Mouse (Mus musculus): Measurements from ENCODE around the gene Atg4b.
"Not testable (repeated sequence)": the region's sequence is repeated elsewhere in the genome, so short reads cannot be mapped to it uniquely, and the experiment has no call there.

Atg4b gene

GRCm38 (mm10) chr1:93817823-93818532 lies 66.7 kb downstream of the Atg4b start:
- DNase-seq (ENCODE audit: low read depth, low spot score), result no peak

DNA sequence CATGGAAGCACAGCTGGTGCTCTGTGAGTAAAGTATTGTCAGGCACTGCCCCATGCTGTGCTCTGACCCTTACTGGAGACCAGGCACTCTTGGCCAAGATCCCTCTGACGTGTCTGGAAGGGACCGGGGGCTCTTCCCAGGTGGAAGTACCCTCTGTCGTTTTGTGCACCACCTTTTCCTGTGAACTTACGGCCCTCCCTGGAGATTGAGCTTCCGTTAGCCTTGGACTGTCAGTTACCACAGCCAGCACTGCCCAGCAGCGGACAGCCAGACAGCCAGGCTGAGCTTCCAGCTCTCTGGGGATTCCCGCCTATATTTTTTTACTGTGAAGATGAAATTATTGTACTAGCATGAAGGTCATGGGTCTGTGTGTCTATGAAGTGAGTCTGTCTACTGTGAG lies 67.4 kb downstream of the Atg4b start:
- DNase-seq (ENCODE audit: low read depth, low spot score), result no peak

- DNase-seq (ENCODE audit: low read depth, low spot score), result no peak
Observed at GRCm38 (mm10) chr1:93823796-93824495, 72.6 kb downstream of the Atg4b start.

DNA sequence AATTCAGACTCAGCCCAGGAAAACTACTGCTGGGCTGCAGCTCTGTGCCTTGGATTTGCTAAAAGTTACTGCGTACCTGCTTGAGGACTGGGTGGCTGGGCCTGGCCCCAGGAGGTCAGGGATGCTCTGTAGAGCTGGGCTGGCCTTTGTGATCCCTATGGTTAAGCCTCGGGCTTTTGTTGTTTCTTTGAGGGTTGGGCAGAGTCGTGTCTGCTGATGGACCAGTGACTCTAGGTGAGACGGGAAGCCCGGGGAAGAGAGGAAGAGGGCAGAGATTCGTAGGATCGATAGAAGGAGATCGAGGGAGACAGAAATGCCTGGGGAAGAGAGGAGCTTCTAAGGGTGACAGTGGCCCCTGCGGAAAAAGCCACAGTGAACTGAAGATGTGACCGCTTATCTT lies 73.3 kb downstream of the Atg4b start, which contains the start of gene D2hgdh:
TSS of gene D2hgdh (plus strand) at position 301 of the 400 bp plus-strand sequence.
- DNase-seq (ENCODE audit: low read depth, low spot score), result no peak

DNA sequence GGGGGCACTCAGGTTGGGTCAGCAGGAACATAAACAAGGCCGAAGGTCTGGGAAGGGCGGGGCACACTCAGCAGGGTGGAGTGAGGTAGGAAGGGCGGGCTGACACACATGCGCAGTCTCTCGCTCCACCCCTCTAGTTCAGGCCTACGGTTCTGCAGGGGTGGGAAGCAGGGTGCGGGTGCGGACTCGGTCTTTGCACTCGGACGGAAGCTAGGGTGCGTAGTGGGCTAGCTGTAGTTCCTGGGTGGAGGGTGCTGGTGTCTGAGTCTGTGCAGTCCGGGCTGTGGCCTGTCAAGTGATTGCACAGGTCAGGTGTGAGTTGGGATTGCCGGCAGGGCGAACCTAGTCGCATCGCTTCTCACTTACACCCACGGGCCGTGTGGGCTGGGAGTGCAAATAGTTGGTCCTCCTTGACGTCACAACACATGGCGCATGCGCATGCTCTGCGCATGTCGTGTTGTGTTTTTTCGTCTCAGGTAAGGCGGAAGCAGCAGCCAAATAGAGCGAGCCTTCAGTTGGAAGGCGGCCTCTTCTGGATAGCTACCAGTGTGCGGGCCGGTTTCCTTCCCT lies 73.9 kb downstream of the Atg4b start:
- peak; percentile 94 for DNase-seq (ENCODE audit: low read depth, low spot score)

DNA sequence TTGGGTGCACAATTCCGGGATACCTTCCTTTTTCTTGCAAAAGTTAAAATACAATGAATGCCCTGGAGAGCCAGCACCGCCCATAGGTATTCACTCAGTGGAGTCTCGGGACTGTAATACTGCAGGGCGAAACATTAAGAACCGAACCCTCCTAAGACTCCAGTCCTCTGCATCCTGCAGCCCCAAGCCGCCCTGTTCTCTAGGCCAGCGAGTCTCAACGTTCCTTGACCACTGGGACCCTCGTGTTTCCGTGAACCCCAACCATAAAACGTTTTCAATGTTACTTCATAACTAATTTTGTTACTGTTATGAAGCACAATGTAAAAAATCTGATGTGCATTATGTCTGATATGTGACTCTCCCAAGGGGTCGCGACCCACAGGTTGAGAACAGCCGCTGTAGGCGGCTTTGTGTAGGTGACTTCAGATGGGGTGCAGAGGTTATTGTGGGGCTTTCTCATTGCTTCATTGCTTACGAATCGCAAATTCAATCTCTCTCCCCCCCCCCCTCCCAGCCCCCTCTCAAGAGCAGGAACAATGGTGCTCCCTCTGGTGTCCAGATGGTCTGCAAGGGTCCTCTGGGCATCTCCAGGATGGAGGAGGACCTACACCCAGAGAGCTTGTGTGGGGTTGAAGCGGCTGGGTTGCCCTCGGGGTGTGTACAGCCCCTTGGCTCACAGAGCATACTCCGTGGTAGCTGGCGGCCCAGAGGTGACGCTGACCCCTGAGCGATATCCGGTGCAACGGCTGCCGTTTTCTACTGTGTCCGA lies 74.7 kb downstream of the Atg4b start:
- DNase-seq (ENCODE audit: low read depth, low spot score), result no peak

- DNase-seq (ENCODE audit: low read depth, low spot score), result no peak
Observed at GRCm38 (mm10) chr1:93826540-93826835, 75.2 kb downstream of the Atg4b start.

- DNase-seq (ENCODE audit: low read depth, low spot score), result not testable (repeated sequence)
Observed at GRCm38 (mm10) chr1:93832754-93833360, 81.6 kb downstream of the Atg4b start.

GRCm38 (mm10) chr1:93834671-93835150 lies 83.4 kb downstream of the Atg4b start:
- DNase-seq (ENCODE audit: low read depth, low spot score), result no peak

- DNase-seq (ENCODE audit: low read depth, low spot score), result no peak
Observed at GRCm38 (mm10) chr1:93835211-93835610, 83.9 kb downstream of the Atg4b start.

- DNase-seq (ENCODE audit: low read depth, low spot score), result no peak
Observed at GRCm38 (mm10) chr1:93835876-93836531, 84.7 kb downstream of the Atg4b start.

GRCm38 (mm10) chr1:93836532-93836913 lies 85.2 kb downstream of the Atg4b start:
- DNase-seq (ENCODE audit: low read depth, low spot score), result no peak

DNA sequence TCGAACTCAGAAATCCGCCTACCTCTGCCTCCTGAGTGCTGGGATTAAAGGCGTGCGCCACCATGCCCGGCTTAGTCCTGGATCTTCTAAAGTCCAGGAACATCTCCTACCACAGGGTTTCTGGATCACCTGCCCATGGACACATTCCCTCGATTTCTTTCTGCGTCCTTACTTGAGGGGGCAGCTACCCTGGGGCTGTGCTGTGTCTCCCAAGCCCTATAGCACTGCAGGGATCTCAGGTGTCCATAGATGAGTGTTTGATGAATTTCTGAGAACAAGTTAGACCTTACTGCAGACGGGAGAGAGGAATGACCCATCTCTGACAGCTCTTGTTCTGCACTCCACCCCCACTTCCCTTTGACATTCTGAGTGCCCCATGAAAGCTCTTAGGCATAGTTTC lies 86.0 kb downstream of the Atg4b start:
- no peak for DNase-seq (ENCODE audit: low read depth, low spot score)

- DNase-seq (ENCODE audit: low read depth, low spot score), result not testable (repeated sequence)
Observed at GRCm38 (mm10) chr1:93838569-93838968, 87.3 kb downstream of the Atg4b start.
